Mouse (Mus musculus): ENCODE results near the gene Arhgap25.

Gene Arhgap25

DNA sequence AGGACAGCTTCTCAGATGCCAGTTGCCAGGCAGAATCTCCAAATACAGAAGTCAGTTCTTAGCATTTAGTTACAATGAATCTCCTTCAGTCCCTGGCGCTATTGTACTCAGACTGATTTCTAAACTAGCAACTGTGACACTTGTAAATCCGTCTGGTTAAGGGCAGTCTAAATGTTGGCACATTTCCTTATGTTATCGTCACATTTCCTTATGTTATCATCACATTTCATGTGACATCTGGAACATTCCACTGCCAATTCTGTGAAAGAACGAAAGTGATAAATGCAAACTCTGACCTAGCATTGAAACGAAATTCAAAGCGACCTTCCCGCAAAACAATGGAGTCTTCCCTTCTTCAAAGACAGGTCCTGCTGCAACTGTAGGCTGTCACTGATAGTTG is 87.8 kb downstream of the Arhgap25 start:
- no peak for DNase-seq (ENCODE audit: low spot score)

GRCm38 (mm10) chr6:87443253-87443652 is 89.8 kb downstream of the Arhgap25 start:
- DNase-seq (ENCODE audit: low spot score): no peak

DNA sequence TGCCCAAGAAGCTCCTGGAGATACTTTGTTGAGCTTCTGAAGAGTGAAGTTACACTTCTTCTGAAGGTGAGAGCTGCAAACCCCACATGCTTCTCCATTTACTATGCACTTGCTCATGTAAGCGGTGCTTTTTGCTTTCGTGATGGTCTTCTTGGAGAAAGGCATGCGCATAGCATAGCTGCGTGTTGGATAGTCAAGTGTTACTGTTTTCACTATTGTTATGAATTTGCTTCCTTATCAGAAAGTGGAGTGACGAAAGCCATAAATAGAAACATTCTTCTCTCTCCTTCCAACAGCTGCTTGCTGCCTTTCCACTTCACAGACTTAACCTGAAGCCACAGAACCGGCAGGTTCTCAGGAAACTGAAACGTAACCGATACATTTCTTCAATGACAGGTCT is 96.3 kb downstream of the Arhgap25 start:
- DNase-seq (ENCODE audit: low spot score): no peak

DNA sequence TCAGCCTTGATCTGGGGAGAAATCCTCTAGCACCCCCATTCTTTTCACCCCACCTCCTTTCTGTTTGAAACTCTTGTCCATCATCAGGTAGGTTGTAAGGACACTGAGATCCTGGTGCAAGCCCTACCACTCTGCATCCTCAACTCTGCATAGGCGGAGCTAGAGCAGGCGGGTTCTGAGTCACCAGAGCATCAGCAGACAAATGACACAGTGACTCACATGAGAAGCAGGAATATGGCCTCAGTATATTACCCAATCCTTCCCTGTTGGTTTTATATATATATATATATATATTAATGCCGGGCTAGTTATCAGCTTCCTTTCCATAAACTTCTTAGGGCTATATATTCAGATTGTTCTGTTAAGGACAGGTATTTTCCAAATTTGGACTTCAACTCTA is 97.3 kb downstream of the Arhgap25 start:
- DNase-seq (ENCODE audit: low spot score): no peak

DNA sequence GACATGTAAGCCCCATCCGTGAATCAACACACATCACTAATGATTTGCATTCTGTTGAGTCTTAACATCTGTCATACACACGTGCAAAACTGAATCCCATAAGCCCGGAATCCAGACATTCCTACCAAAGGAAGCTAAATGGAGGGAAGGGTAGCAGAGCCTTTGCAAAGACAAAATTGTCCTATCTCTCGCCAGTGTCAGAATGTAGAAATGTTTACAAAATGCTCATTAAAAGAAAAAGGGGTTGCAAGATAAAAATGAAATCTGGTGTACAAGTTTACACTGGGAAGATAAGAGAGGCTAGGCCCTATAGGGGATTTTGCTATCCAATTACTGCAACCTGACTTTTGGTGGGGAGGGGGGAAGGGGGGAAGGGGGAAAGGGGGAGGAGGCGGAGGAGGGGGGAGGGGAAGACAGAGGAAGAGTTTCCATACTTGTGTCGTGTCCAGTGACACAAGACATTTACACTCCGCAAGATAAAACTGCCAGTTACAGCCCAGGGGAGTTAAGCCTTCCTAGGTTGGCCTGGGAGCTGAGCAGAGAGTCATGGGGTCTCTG is 104.5 kb downstream of the Arhgap25 start, which contains the start of gene Bmp10:
Bmp10 (plus strand) TSS at position 508 of the 558 bp plus-strand sequence.
- DNase-seq (ENCODE audit: low spot score): no peak

- no peak for DNase-seq (ENCODE audit: low spot score)
These were observed 105.4 kb downstream of the Arhgap25 start for GRCm38 (mm10) chr6:87427616-87428015.

DNA sequence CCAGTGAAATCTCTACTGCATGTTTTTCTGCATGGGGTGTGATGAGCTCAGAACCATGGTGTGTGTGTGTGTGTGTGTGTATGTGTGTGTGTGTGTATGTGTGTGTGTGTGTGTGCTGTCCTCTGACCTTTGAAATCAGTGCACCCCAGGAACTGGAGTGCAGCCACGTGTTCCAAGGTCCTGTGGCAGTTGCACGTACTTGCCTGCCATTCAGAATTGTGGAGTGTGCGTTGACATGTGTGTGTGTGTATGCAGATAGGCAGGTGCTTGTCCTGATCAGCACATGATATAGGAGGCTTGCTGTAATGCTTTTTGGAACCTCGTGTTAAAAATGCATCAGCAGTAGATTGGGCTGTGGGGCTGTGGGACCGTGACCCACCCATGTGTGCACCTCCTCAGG is 106.1 kb downstream of the Arhgap25 start:
- no peak for DNase-seq (ENCODE audit: low spot score)

DNA sequence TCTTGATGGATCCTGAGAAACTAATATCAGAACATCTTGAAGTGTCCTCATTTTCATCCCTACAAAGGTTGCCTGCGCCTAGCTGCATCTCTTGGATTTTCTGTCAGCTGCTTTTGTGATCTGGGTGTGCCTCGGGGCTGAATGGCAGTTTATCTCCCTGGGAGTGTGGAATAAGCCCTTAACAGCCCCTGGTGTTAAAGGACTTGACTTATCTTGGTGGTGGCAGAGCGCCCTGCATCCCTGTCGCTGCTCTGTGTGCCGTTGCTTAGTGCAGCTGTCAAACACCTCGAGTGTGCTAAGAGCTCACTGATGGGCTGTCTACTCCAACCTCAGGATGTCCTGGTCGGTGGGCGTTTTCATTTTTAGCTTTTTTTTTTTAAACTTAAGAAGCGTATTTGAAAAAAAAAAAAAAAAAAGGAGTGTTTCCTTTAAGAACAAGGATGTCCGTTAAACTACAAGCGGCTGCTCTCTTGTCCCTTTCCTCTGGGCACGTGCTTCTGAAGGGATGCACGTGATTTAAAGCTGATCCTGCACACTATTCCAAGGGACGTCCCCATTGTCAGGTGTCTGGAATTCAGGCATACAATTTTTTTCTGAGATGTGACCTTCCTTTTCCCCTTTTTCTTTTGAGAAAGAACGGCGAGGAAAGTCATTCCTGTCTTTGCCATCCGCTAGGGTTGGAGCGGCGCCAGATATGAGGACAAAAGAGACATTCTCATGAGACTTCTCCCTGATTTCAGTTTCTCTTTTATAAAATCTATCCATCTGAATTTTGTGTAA is 108.8 kb downstream of the Arhgap25 start:
- DNase-seq (ENCODE audit: low spot score): no peak

DNA sequence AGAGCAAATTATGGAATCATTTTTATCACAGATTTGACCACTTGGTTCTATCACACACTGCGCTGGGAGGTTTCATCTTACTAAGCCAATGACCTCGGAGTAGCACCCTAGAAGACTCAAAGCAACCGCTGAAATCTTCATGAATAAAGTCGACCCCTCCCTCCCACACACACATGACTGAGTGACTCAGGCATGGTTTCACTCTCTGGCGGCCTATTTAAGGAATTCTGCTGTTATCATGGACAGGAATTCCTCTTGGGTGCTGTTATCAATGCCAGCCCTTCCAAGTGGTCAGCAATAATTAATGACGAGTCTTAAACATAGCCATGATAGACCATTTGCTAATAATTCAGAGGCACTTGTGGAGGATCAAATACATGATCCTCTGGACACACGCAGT is 110.8 kb downstream of the Arhgap25 start:
- DNase-seq (ENCODE audit: low spot score): no peak

DNA sequence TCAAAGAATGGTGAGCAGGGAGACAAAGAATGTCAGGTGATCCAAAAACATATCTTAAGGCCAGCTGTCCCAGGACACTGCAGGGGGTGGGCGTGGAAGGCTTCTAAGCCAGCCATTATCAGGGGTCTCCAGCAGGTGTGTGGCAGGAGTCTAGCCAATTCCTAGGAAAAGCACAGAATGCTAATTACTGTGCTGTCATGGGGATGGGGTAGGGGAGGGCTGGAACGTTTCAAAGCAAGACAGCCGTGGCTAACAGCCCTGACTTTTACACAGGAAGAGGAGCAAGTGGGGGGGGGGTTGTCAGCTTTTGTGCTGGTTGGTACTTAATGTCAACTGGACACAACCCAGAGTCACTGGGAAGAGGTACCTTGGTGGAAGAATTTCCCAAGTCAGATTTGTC is 121.0 kb downstream of the Arhgap25 start:
- no peak for DNase-seq (ENCODE audit: low spot score)

Data from layer of hippocampus, adult 11-12 months (tissue).